Mouse (Mus musculus): Measurements from ENCODE around the gene Uvrag. TPM values are rescaled to one million over a fixed set of nuclear protein-coding genes. Genes with fewer than 3 reads are reported as not detected.

Gene Uvrag
- polyA plus RNA-seq, 1 experiment: 12.3 TPM

- DNase-seq (ENCODE audit: low read depth): no peak
- TF ChIP-seq POLR2A (IDR thresholded peaks at IDR 0.05; ENCODE audit: borderline replicate concordance, extremely low read depth, insufficient read depth, insufficient read length, poor library complexity, severe bottlenecking) (no peak), CTCF (IDR thresholded peaks at IDR 0.05; ENCODE audit: borderline replicate concordance, extremely low read depth, insufficient read depth, insufficient read length) (no peak)
Observed at GRCm38 (mm10) chr7:98853806-98854205, 287.1 kb downstream of the Uvrag start.

- no peak for DNase-seq (ENCODE audit: low read depth)
- TF ChIP-seq CTCF (IDR thresholded peaks at IDR 0.05; ENCODE audit: borderline replicate concordance, extremely low read depth, insufficient read depth, insufficient read length) (no peak), POLR2A (IDR thresholded peaks at IDR 0.05; ENCODE audit: borderline replicate concordance, extremely low read depth, insufficient read depth, insufficient read length, poor library complexity, severe bottlenecking) (no peak)
Observed at GRCm38 (mm10) chr7:98852950-98853650, 287.8 kb downstream of the Uvrag start.

- TF ChIP-seq POLR2A (IDR thresholded peaks at IDR 0.05; ENCODE audit: borderline replicate concordance, extremely low read depth, insufficient read depth, insufficient read length, poor library complexity, severe bottlenecking) (no peak), CTCF (IDR thresholded peaks at IDR 0.05; ENCODE audit: borderline replicate concordance, extremely low read depth, insufficient read depth, insufficient read length) (no peak)
- peak; percentile 61 for DNase-seq (ENCODE audit: low read depth)
Observed at GRCm38 (mm10) chr7:98851220-98851619, 289.7 kb downstream of the Uvrag start.

GRCm38 (mm10) chr7:98850388-98850787 lies 290.6 kb downstream of the Uvrag start:
- no peak for DNase-seq (ENCODE audit: low read depth)
- no peak for TF ChIP-seq CTCF (IDR thresholded peaks at IDR 0.05; ENCODE audit: borderline replicate concordance, extremely low read depth, insufficient read depth, insufficient read length)
- no peak for TF ChIP-seq POLR2A (IDR thresholded peaks at IDR 0.05; ENCODE audit: borderline replicate concordance, extremely low read depth, insufficient read depth, insufficient read length, poor library complexity, severe bottlenecking)

- DNase-seq (ENCODE audit: low read depth): no peak
- TF ChIP-seq POLR2A (IDR thresholded peaks at IDR 0.05; ENCODE audit: borderline replicate concordance, extremely low read depth, insufficient read depth, insufficient read length, poor library complexity, severe bottlenecking) (no peak), CTCF (IDR thresholded peaks at IDR 0.05; ENCODE audit: borderline replicate concordance, extremely low read depth, insufficient read depth, insufficient read length) (no peak)
Observed at GRCm38 (mm10) chr7:98848899-98849640, 291.9 kb downstream of the Uvrag start.

- peak; percentile 49 for DNase-seq (ENCODE audit: low read depth)
- TF ChIP-seq CTCF (IDR thresholded peaks at IDR 0.05; ENCODE audit: borderline replicate concordance, extremely low read depth, insufficient read depth, insufficient read length) (no peak), POLR2A (IDR thresholded peaks at IDR 0.05; ENCODE audit: borderline replicate concordance, extremely low read depth, insufficient read depth, insufficient read length, poor library complexity, severe bottlenecking) (no peak)
Observed at GRCm38 (mm10) chr7:98843649-98844048, 297.3 kb downstream of the Uvrag start.

GRCm38 (mm10) chr7:98842997-98843396 lies 297.9 kb downstream of the Uvrag start:
- DNase-seq (ENCODE audit: low read depth): no peak
- TF ChIP-seq CTCF (IDR thresholded peaks at IDR 0.05; ENCODE audit: borderline replicate concordance, extremely low read depth, insufficient read depth, insufficient read length) (no peak), POLR2A (IDR thresholded peaks at IDR 0.05; ENCODE audit: borderline replicate concordance, extremely low read depth, insufficient read depth, insufficient read length, poor library complexity, severe bottlenecking) (no peak)

GRCm38 (mm10) chr7:98841802-98842201 lies 299.1 kb downstream of the Uvrag start:
- TF ChIP-seq CTCF (IDR thresholded peaks at IDR 0.05; ENCODE audit: borderline replicate concordance, extremely low read depth, insufficient read depth, insufficient read length) (peak; percentile 24; the same call in 1 of the 2 replicates), POLR2A (IDR thresholded peaks at IDR 0.05; ENCODE audit: borderline replicate concordance, extremely low read depth, insufficient read depth, insufficient read length, poor library complexity, severe bottlenecking) (no peak)
- DNase-seq (ENCODE audit: low read depth): no peak

GRCm38 (mm10) chr7:98840771-98841170 lies 300.2 kb downstream of the Uvrag start:
- no peak for DNase-seq (ENCODE audit: low read depth)
- no peak for TF ChIP-seq POLR2A (IDR thresholded peaks at IDR 0.05; ENCODE audit: borderline replicate concordance, extremely low read depth, insufficient read depth, insufficient read length, poor library complexity, severe bottlenecking)
- TF ChIP-seq CTCF (IDR thresholded peaks at IDR 0.05; ENCODE audit: borderline replicate concordance, extremely low read depth, insufficient read depth, insufficient read length): no peak

GRCm38 (mm10) chr7:98839312-98839711 lies 301.6 kb downstream of the Uvrag start:
- DNase-seq (ENCODE audit: low read depth): no peak
- TF ChIP-seq CTCF (IDR thresholded peaks at IDR 0.05; ENCODE audit: borderline replicate concordance, extremely low read depth, insufficient read depth, insufficient read length) (no peak), POLR2A (IDR thresholded peaks at IDR 0.05; ENCODE audit: borderline replicate concordance, extremely low read depth, insufficient read depth, insufficient read length, poor library complexity, severe bottlenecking) (no peak)

- peak; percentile 46; the same call in 1 of the 2 replicates for TF ChIP-seq CTCF (IDR thresholded peaks at IDR 0.05; ENCODE audit: borderline replicate concordance, extremely low read depth, insufficient read depth, insufficient read length)
- no peak for TF ChIP-seq POLR2A (IDR thresholded peaks at IDR 0.05; ENCODE audit: borderline replicate concordance, extremely low read depth, insufficient read depth, insufficient read length, poor library complexity, severe bottlenecking)
- peak; percentile 75 for DNase-seq (ENCODE audit: low read depth)
Observed at GRCm38 (mm10) chr7:98838729-98839141, 302.2 kb downstream of the Uvrag start.

Data from brain, embryonic 14.5 days (tissue).